Mouse (Mus musculus) liver, embryonic 11.5 days (tissue): ENCODE data around the gene Gpr160. TPM values are rescaled to one million over a fixed set of nuclear protein-coding genes. Genes with fewer than 3 reads are reported as not detected.

Experiments used
- ATAC-seq: fragments of 200-750 bp; cut with Nextera tagmentation; replicated peaks from 2 replicates; pipeline ENCODE4 v1.8.0; 2017; ENCODE audit warnings: moderate number of reproducible peaks, mild to moderate bottlenecking, moderate TSS enrichment, moderate library complexity; ENCODE audit not compliant: low FRiP score
- DNase-seq: peaks from one replicate; pipeline ENCODE4 v3.0.0-alpha.2; 2017; ENCODE audit warnings: low spot score
- H3K27ac ChIP-seq: fragments of 300-500 bp; sonication (generic); 2 replicates; pipeline ENCODE4 v1.5.1; 2014; ENCODE audit warnings: mild to moderate bottlenecking, low read depth, low read length, control low read depth
- H3K27me3 ChIP-seq: fragments of 300-500 bp; sonication (generic); replicated peaks from 2 replicates; pipeline ENCODE4 v1.6.1; 2014; ENCODE audit warnings: low read length, mixed read lengths; ENCODE audit not compliant: control insufficient read depth, insufficient read depth
- H3K36me3 ChIP-seq: fragments of 300-500 bp; sonication (generic); 2 replicates; pipeline ENCODE4 v1.6.1; 2014; ENCODE audit warnings: mild to moderate bottlenecking, low read length, moderate library complexity, mixed read lengths; ENCODE audit not compliant: control insufficient read depth, insufficient read depth
- H3K4me1 ChIP-seq: fragments of 300-500 bp; sonication (generic); replicated peaks from 2 replicates; pipeline ENCODE4 v1.6.1; 2014; ENCODE audit warnings: low read length, mixed read lengths; ENCODE audit not compliant: control insufficient read depth, insufficient read depth
- H3K4me2 ChIP-seq: fragments of 300-500 bp; sonication (generic); 2 replicates; pipeline ENCODE4 v1.6.1; 2014; ENCODE audit warnings: mild to moderate bottlenecking, control low read depth, moderate library complexity
- H3K4me3 ChIP-seq: fragments of 300-500 bp; sonication (generic); 2 replicates; pipeline ENCODE4 v1.5.1; 2014; ENCODE audit warnings: low read depth, low read length, control low read depth
- H3K9ac ChIP-seq: fragments of 300-500 bp; sonication (generic); 2 replicates; pipeline ENCODE4 v1.6.1; 2014; ENCODE audit warnings: low read depth, low read length, control low read depth
- H3K9me3 ChIP-seq: fragments of 300-500 bp; sonication (generic); 2 replicates; pipeline ENCODE4 v1.6.1; 2016; ENCODE audit warnings: low read length, inconsistent platforms, mixed read lengths; ENCODE audit not compliant: control insufficient read depth
- WGBS: fragments of 180-500 bp; shearing (Covaris S2); extraction: QIAGEN DNeasy Blood & Tissue Kit; methylation state at CpG from one replicate; pipeline ENCODE4 v1.1.7; 2014; 5-methylcytosine and 5-hydroxymethylcytosine counted together
- polyA plus RNA-seq: library from polyadenylated mRNA; unstranded; fragments of >200 nt; fragmentation: Nextera tagmentation; extraction: Ambion mirVana; gene quantifications from 2 replicates; pipeline ENCODE4 v1.2.1, GENCODE M21; 2014

Gene Gpr160
- 1.4 and 2.8 TPM in 2 replicates for polyA plus RNA-seq

GRCm38 (mm10) chr3:30855604-30856458, at the start of gene Gpr160:
TSS of gene Gpr160 (plus strand) at chr3:30855950.
- no peaks in the 10 kb centered on the region for H3K9me3 ChIP-seq
- H3K27me3 ChIP-seq = peaks cover 6% of the 10 kb centered on the region; the same call in 1 of the 2 replicates
- under 1% methylated on average over 75 of the region's 75 CpGs for WGBS
- H3K9ac ChIP-seq = peak within 1 kb of the TSS; percentile 18
- peak within 1 kb of the TSS; percentile 53 for H3K4me3 ChIP-seq
- ATAC-seq (peak; percentile 73), DNase-seq (peak; percentile 64)
- H3K4me1 ChIP-seq = 0 out of 2 replicates have a peak, but pooled peaks cover 4% of the 10 kb centered on the region
- H3K36me3 ChIP-seq = no peaks in the 10 kb centered on the region
- peak within 1 kb of the TSS; percentile 89 for H3K4me2 ChIP-seq
- no peak within 1 kb of the TSS for H3K27ac ChIP-seq

GRCm38 (mm10) chr3:30812881-30813280, 42.9 kb upstream of the Gpr160 start:
- H3K36me3 ChIP-seq = peaks cover 15% of the 10 kb centered on the region; the same call in 1 of the 2 replicates
- no peaks in the 10 kb centered on the region for H3K27me3 ChIP-seq
- WGBS = 77% methylated on average over 3 of the region's 3 CpGs

DNA sequence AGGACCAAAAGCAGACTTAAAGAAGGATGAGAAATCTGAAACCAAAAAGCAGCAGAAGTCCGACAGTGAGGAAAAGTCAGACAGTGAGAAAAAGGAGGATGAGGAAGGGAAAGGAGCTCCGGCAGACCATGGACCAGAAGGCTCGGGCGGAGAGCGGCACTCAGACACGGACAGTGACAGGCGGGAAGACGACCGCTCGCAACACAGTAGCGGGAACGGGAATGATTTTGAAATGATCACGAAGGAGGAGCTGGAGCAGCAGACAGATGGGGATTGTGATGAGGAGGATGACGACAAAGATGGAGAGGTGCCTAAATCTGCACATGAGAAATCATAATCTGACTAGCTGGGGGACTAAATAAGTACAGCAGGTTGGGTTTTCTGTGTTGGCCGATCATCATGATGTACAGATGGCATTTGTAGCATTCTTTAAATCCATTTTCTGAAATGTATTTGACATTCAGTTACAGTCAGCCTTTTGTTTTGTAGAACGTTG, 37.1 kb upstream of the Gpr160 start:
- no peak overlapping the region for H3K27ac ChIP-seq
- DNase-seq (no peak), ATAC-seq (no peak)
- no peaks in the 10 kb centered on the region for H3K9me3 ChIP-seq
- H3K4me2 ChIP-seq = no peak overlapping the region
- peaks cover 14% of the 10 kb centered on the region for H3K36me3 ChIP-seq
- no peak overlapping the region for H3K9ac ChIP-seq
- no peaks in the 10 kb centered on the region for H3K4me1 ChIP-seq
- WGBS = 93% methylated on average over 16 of the region's 16 CpGs
- no peaks in the 10 kb centered on the region for H3K27me3 ChIP-seq
- H3K4me3 ChIP-seq = no peak overlapping the region

More at GRCm38 (mm10) chr3:30812881-30813280, 42.9 kb upstream of the Gpr160 start:
- DNase-seq (no peak), ATAC-seq (no peak)
- Histone ChIP-seq H3K9me3 (no peaks in the 10 kb centered on the region), H3K27ac (no peak overlapping the region), H3K4me1 (no peaks in the 10 kb centered on the region), H3K9ac (no peak overlapping the region), H3K4me2 (no peak overlapping the region), H3K4me3 (no peak overlapping the region)

- ATAC-seq = no peak
- 89% methylated on average over 8 of the region's 8 CpGs for WGBS
These were observed 33.6 kb upstream of the Gpr160 start for GRCm38 (mm10) chr3:30822163-30822562.

GRCm38 (mm10) chr3:30826069-30826468, 29.7 kb upstream of the Gpr160 start:
- no peaks in the 10 kb centered on the region for H3K4me1 ChIP-seq
- no peak for DNase-seq
- WGBS = 94% methylated on average over 5 of the region's 5 CpGs

More at GRCm38 (mm10) chr3:30822163-30822562, 33.6 kb upstream of the Gpr160 start:
- H3K9ac ChIP-seq = no peak overlapping the region
- H3K27ac ChIP-seq = no peak overlapping the region
- no peaks in the 10 kb centered on the region for H3K27me3 ChIP-seq
- no peaks in the 10 kb centered on the region for H3K9me3 ChIP-seq
- peaks cover 12% of the 10 kb centered on the region for H3K36me3 ChIP-seq
- no peaks in the 10 kb centered on the region for H3K4me1 ChIP-seq
- H3K4me3 ChIP-seq = no peak overlapping the region
- H3K4me2 ChIP-seq = no peak overlapping the region
- DNase-seq = no peak

DNA sequence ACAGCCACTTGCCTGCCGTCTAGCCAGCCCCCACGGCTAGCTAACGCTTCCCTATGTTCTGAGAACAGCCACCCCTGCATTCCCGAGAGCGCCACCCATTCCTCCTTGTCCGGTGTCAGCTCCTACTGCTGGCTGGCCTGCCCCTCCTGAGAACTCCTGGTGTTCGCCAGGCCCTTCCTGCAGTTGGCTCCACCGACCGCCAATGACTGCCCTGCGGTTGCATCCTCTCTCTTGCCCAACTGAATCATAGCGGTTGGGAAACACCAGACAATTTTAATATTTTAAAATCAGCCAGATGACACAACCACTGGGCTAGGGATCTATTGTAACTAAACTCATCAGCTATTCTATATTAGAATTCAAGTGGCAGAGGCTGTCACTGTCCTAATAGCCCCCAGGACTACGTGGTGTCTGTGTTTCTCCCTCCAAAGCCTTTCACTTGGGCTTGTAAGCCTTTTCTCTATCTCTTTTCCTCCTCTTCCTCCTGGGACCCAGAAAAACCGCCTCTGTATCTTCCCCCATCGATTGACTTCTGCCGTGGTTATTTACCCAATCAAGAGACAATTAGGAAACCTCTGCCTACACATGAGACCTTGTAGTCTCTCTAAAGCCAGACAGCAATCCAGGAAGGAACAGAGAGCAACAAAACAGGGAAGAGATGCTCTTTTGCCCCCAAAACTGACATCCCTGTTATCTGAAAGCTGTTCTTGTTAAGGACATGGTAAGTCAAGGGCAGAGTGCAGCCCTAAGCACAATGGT, 23.7 kb upstream of the Gpr160 start:
- no peak overlapping the region for H3K4me2 ChIP-seq
- no peak overlapping the region for H3K9ac ChIP-seq
- H3K27me3 ChIP-seq = no peaks in the 10 kb centered on the region
- no peaks in the 10 kb centered on the region for H3K9me3 ChIP-seq
- no peak overlapping the region for H3K27ac ChIP-seq
- WGBS = 58% methylated on average over 15 of the region's 15 CpGs
- H3K4me1 ChIP-seq = no peaks in the 10 kb centered on the region
- H3K36me3 ChIP-seq = no peaks in the 10 kb centered on the region
- DNase-seq (no peak), ATAC-seq (no peak)
- no peak overlapping the region for H3K4me3 ChIP-seq

More at GRCm38 (mm10) chr3:30826069-30826468, 29.7 kb upstream of the Gpr160 start:
- H3K9me3 ChIP-seq = no peaks in the 10 kb centered on the region
- H3K4me3 ChIP-seq = no peak overlapping the region
- no peak for ATAC-seq
- no peaks in the 10 kb centered on the region for H3K27me3 ChIP-seq
- no peaks in the 10 kb centered on the region for H3K36me3 ChIP-seq
- H3K9ac ChIP-seq = no peak overlapping the region
- no peak overlapping the region for H3K4me2 ChIP-seq
- H3K27ac ChIP-seq = no peak overlapping the region

DNA sequence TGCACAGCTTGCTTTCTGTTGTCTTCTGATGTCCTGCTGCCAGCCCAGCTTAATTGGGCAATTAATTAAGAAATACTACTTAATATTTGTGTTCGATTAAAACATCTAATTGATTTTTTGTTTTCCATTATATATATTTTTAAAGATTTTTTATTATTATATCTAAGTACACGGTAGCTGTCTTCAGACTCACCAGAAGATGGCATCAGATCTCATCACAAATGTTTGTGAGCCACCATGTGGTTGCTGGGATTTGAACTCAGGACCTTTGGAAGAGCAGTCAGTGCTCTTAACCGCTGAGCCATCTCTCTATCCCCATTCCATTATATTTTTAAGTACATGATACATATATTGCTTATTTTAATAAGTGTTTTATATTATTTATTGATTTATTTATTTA, 22.5 kb upstream of the Gpr160 start:
- WGBS = 73% methylated on average over 3 of the region's 3 CpGs

GRCm38 (mm10) chr3:30845755-30846154, 10.0 kb upstream of the Gpr160 start:
- Histone ChIP-seq H3K4me1 (no peaks in the 10 kb centered on the region), H3K4me3 (no peak overlapping the region), H3K36me3 (no peaks in the 10 kb centered on the region), H3K4me2 (no peak overlapping the region), H3K27ac (no peak overlapping the region), H3K9ac (no peak overlapping the region), H3K27me3 (no peaks in the 10 kb centered on the region), H3K9me3 (no peaks in the 10 kb centered on the region)
- 83% methylated on average over 2 of the region's 2 CpGs for WGBS
- no peak for DNase-seq
- no peak for ATAC-seq

More for the DNA sequence above, 22.5 kb upstream of the Gpr160 start:
- Histone ChIP-seq H3K27me3 (no peaks in the 10 kb centered on the region), H3K9ac (no peak overlapping the region), H3K9me3 (peaks cover 3% of the 10 kb centered on the region), H3K27ac (no peak overlapping the region), H3K4me3 (no peak overlapping the region), H3K4me1 (no peaks in the 10 kb centered on the region), H3K4me2 (no peak overlapping the region), H3K36me3 (no peaks in the 10 kb centered on the region)
- ATAC-seq (no peak), DNase-seq (no peak)
